Mouse (Mus musculus) ES-CJ7 (cell line): ENCODE data around the gene Galntl5.
"Not testable (repeated sequence)": the region's sequence is repeated elsewhere in the genome, so short reads cannot be mapped to it uniquely, and the experiment has no call there.

Experiments
- DNase-seq: peaks from one replicate; pipeline ENCODE4 v3.0.0; 2011; ENCODE audit warnings: low read depth, low spot score

Galntl5 gene

GRCm38 (mm10) chr5:25181004-25181531, at the start of gene Galntl5:
TSS of gene Galntl5 (plus strand) at chr5:25181460.
- DNase-seq, result no peak

- no peak for DNase-seq
Observed at GRCm38 (mm10) chr5:25146705-25147104, 34.6 kb upstream of the Galntl5 start.

GRCm38 (mm10) chr5:25149331-25149965, 31.8 kb upstream of the Galntl5 start:
- no peak for DNase-seq

- DNase-seq, result no peak
Observed at GRCm38 (mm10) chr5:25153491-25153890, 27.8 kb upstream of the Galntl5 start.

- DNase-seq, result no peak
Observed at GRCm38 (mm10) chr5:25153996-25154395, 27.3 kb upstream of the Galntl5 start.

GRCm38 (mm10) chr5:25154823-25155222, 26.4 kb upstream of the Galntl5 start:
- peak; percentile 61 for DNase-seq

GRCm38 (mm10) chr5:25155351-25155750, 25.9 kb upstream of the Galntl5 start:
- DNase-seq, result no peak

- no peak for DNase-seq
Observed at GRCm38 (mm10) chr5:25157136-25157535, 24.1 kb upstream of the Galntl5 start.

GRCm38 (mm10) chr5:25160515-25160914, 20.7 kb upstream of the Galntl5 start:
- DNase-seq, result no peak

GRCm38 (mm10) chr5:25162981-25163380, 18.3 kb upstream of the Galntl5 start:
- DNase-seq, result no peak

- no peak for DNase-seq
Observed at GRCm38 (mm10) chr5:25163938-25164337, 17.3 kb upstream of the Galntl5 start.

GRCm38 (mm10) chr5:25164341-25164740, 16.9 kb upstream of the Galntl5 start:
- no peak for DNase-seq

- no peak for DNase-seq
Observed at GRCm38 (mm10) chr5:25165102-25165788, 16.0 kb upstream of the Galntl5 start.

GRCm38 (mm10) chr5:25165789-25166135, 15.5 kb upstream of the Galntl5 start:
- DNase-seq, result no peak

GRCm38 (mm10) chr5:25166665-25167064, 14.6 kb upstream of the Galntl5 start:
- DNase-seq, result no peak

GRCm38 (mm10) chr5:25177937-25178336, 3.3 kb upstream of the Galntl5 start:
- DNase-seq, result not testable (repeated sequence)

- DNase-seq, result not testable (repeated sequence)
Observed at GRCm38 (mm10) chr5:25178543-25178942, 2.7 kb upstream of the Galntl5 start.

- peak; percentile 35 for DNase-seq
Observed at GRCm38 (mm10) chr5:25179284-25179683, 2.0 kb upstream of the Galntl5 start.

- DNase-seq, result no peak
Observed at GRCm38 (mm10) chr5:25179936-25180488, 1.2 kb upstream of the Galntl5 start.

- DNase-seq, result no peak
Observed at GRCm38 (mm10) chr5:25183595-25183994, 2.3 kb downstream of the Galntl5 start.

GRCm38 (mm10) chr5:25184594-25184993, 3.3 kb downstream of the Galntl5 start:
- no peak for DNase-seq

- no peak for DNase-seq
Observed at GRCm38 (mm10) chr5:25187727-25188126, 6.5 kb downstream of the Galntl5 start.

GRCm38 (mm10) chr5:25188802-25189201, 7.5 kb downstream of the Galntl5 start:
- DNase-seq, result peak; percentile 44
